Mouse (Mus musculus): ENCODE results near the gene Olfr325. TPM values are rescaled to one million over a fixed set of nuclear protein-coding genes. Genes with fewer than 3 reads are reported as not detected.
"Not testable (repeated sequence)": the region's sequence is repeated elsewhere in the genome, so short reads cannot be mapped to it uniquely, and the experiment has no call there.

Olfr325 gene
- not detected in 2 replicates for polyA plus RNA-seq (2012; rRNA removed)

DNA sequence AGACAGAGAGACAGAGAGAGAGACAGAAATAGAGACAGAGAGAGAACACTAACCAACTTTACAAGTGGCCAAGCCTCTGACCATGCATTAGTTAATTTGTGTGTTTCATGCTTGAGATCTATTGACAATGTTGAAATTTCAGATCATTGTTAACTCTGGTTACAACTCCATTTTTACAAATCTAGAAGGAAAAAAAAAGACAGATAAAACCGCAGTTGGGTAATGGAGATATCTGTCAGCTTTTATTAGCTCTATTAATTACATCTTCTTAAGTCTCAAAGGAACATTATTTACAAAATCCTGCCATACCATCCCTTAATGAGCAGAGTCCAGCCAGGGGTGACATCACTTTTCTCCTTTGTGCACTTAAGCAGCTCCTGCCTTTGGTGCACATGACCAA, at the start of gene Olfr325:
Gene Olfr325, plus strand, starts transcription at position 301 of the 400 bp plus-strand sequence.
- no peak within 1 kb of the TSS for H3K4me3 ChIP-seq (replicated peaks; ENCODE audit: insufficient read depth, low read depth, low read length)
- H3K4me1 ChIP-seq (ENCODE audit: control insufficient read depth, insufficient read depth, low read length) = no peaks in the 10 kb centered on the region
- WGBS = 78% methylated on average over 1 of the region's 1 CpGs
- no peak for TF ChIP-seq POLR2A (IDR thresholded peaks at IDR 0.05; ENCODE audit: borderline replicate concordance, insufficient read depth, low read length)
- no peak for TF ChIP-seq CTCF (IDR thresholded peaks at IDR 0.05; ENCODE audit: borderline replicate concordance, insufficient read depth, low read depth, low read length)
- DNase-seq = no peak
- H3K27ac ChIP-seq (ENCODE audit: insufficient read depth, low read length) = no peak within 1 kb of the TSS
- H3K27me3 ChIP-seq (ENCODE audit: control insufficient read depth, insufficient read depth, low read length) = no peaks in the 10 kb centered on the region

DNA sequence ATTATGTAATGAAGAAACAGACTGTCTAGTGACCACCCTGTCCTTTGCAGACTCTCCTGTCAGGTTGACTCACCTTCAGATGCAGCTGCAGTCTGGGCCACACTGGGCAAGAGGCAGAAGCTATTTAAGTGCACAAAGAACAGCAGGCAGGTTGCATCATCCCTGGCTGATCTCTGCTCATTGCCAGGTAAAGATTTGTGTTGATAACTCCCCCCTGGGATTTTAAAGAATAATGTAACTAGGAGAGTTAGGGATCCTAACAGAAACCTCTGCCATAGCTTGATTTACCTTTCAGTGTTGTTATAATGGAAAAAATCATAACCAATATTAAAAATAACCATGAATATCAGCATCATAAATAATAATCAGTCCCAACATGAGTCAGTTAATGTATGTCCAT, 42.8 kb upstream of the Olfr325 start, which contains the start of gene Olfr330:
Gene Olfr330, minus strand, starts transcription at position 101 of the 400 bp plus-strand sequence.
- DNase-seq; H3K27me3 ChIP-seq (ENCODE audit: control insufficient read depth, insufficient read depth, low read length); H3K27ac ChIP-seq (ENCODE audit: insufficient read depth, low read length); H3K4me3 ChIP-seq (replicated peaks; ENCODE audit: insufficient read depth, low read depth, low read length); H3K4me1 ChIP-seq (ENCODE audit: control insufficient read depth, insufficient read depth, low read length): not testable (repeated sequence)

DNA sequence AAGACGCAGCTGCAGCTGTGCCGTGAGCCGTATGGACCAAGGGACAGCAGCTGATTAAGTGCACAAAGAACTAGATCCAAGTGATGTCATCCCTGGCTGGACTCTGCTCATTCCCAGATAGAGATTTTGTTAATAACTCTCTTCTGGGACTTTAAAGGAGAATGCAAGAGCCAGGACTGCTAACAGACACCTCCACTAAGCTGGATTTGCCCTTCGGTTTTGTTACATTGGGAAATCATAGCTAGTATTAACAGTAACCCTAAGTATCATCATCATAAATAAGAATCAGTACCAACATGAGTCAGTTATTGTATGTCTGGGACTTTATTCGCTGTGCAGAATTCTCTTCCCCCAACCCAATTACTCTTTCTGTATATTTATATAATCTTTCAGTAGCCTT, 31.2 kb upstream of the Olfr325 start, which contains the start of gene Olfr329-ps:
Gene Olfr329-ps, minus strand, starts transcription at position 101 of the 400 bp plus-strand sequence.
- H3K27me3 ChIP-seq (ENCODE audit: control insufficient read depth, insufficient read depth, low read length) = no peaks in the 10 kb centered on the region
- no peak for DNase-seq
- no peak within 1 kb of the TSS for H3K4me3 ChIP-seq (replicated peaks; ENCODE audit: insufficient read depth, low read depth, low read length)
- no peak within 1 kb of the TSS for H3K27ac ChIP-seq (ENCODE audit: insufficient read depth, low read length)
- 44% methylated on average over 5 of the region's 5 CpGs for WGBS
- no peak for TF ChIP-seq POLR2A (IDR thresholded peaks at IDR 0.05; ENCODE audit: borderline replicate concordance, insufficient read depth, low read length)
- no peak for TF ChIP-seq CTCF (IDR thresholded peaks at IDR 0.05; ENCODE audit: borderline replicate concordance, insufficient read depth, low read depth, low read length)
- no peaks in the 10 kb centered on the region for H3K4me1 ChIP-seq (ENCODE audit: control insufficient read depth, insufficient read depth, low read length)

DNA sequence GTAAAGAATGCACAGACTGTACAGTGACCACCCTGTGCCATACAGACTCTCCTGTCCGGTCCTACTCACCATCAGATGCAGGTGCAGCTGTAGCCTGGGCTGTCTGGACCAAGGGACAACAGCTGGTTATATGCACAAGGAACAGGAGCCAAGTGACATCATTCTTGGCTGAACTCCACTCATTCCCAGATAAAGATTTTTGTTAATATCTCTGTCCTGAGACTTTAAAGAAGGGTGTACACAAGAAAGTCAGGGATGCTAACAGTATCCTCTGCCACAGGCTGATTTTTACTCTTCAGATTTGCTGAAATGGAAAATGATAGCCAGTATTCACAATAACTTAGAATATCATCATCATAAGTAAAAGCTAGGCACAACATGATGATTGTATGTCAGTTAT, 22.0 kb upstream of the Olfr325 start, which contains the start of gene Olfr328:
Gene Olfr328, minus strand, starts transcription at position 101 of the 400 bp plus-strand sequence.
- 29% methylated on average over 1 of the region's 1 CpGs for WGBS
- DNase-seq = no peak
- H3K27me3 ChIP-seq (ENCODE audit: control insufficient read depth, insufficient read depth, low read length) = no peaks in the 10 kb centered on the region
- no peaks in the 10 kb centered on the region for H3K4me1 ChIP-seq (ENCODE audit: control insufficient read depth, insufficient read depth, low read length)
- TF ChIP-seq POLR2A (IDR thresholded peaks at IDR 0.05; ENCODE audit: borderline replicate concordance, insufficient read depth, low read length) (no peak), CTCF (IDR thresholded peaks at IDR 0.05; ENCODE audit: borderline replicate concordance, insufficient read depth, low read depth, low read length) (no peak)
- H3K4me3 ChIP-seq (replicated peaks; ENCODE audit: insufficient read depth, low read depth, low read length) = no peak within 1 kb of the TSS
- H3K27ac ChIP-seq (ENCODE audit: insufficient read depth, low read length) = no peak within 1 kb of the TSS

DNA sequence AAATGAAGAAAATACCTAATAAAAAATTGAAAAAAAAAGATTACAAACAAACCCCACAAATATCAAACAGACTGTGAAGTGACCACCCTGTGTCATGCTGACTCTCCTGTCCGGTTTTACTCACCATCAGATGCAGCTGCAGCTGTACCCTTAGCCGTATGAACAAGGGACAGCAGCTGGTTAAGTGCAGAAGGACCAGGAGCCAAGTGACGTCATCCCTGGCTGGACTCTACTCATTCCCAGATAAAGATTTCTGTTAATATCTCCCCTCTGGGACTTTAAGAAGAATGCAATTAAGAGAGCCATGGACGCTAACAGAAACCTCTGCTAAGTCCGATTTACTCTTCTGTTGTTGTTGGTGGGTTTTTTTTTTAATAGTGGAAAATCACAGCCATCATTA, 7.1 kb upstream of the Olfr325 start, which contains the start of gene Olfr224:
Gene Olfr224, minus strand, starts transcription at position 149 of the 400 bp plus-strand sequence.
- H3K4me1 ChIP-seq (ENCODE audit: control insufficient read depth, insufficient read depth, low read length) = no peaks in the 10 kb centered on the region
- no peak within 1 kb of the TSS for H3K4me3 ChIP-seq (replicated peaks; ENCODE audit: insufficient read depth, low read depth, low read length)
- 24% methylated on average over 5 of the region's 5 CpGs for WGBS
- DNase-seq = no peak
- no peaks in the 10 kb centered on the region for H3K27me3 ChIP-seq (ENCODE audit: control insufficient read depth, insufficient read depth, low read length)
- no peak within 1 kb of the TSS for H3K27ac ChIP-seq (ENCODE audit: insufficient read depth, low read length)
- TF ChIP-seq POLR2A (IDR thresholded peaks at IDR 0.05; ENCODE audit: borderline replicate concordance, insufficient read depth, low read length) (no peak), CTCF (IDR thresholded peaks at IDR 0.05; ENCODE audit: borderline replicate concordance, insufficient read depth, low read depth, low read length) (no peak)

DNA sequence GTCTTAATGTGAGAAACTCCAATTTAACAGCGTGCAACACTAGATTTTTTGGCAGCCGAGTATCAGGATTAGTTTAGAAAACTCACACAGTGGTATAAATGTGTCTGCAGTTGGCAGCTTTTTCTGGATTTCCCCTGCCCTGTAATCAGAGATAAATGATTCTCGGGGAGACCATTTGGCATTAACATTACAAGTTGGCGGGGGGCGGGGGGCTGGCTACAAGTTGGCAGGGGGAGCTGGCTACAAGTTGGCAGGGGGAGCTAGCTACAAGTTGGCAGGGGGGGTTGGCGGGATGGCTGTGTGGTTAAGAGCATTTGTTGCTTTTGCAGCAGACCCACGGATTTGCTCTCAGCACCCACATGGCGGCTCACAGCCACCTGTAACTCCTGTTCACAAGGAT, 1.1 kb downstream of the Olfr325 start:
- WGBS = 9% methylated on average over 8 of the region's 8 CpGs
- Histone ChIP-seq H3K4me3 (replicated peaks; ENCODE audit: insufficient read depth, low read depth, low read length) (no peak overlapping the region), H3K4me1 (ENCODE audit: control insufficient read depth, insufficient read depth, low read length) (no peaks in the 10 kb centered on the region), H3K27me3 (ENCODE audit: control insufficient read depth, insufficient read depth, low read length) (no peaks in the 10 kb centered on the region), H3K27ac (ENCODE audit: insufficient read depth, low read length) (no peak overlapping the region)
- DNase-seq = no peak
- no peak for TF ChIP-seq CTCF (IDR thresholded peaks at IDR 0.05; ENCODE audit: borderline replicate concordance, insufficient read depth, low read depth, low read length)
- TF ChIP-seq POLR2A (IDR thresholded peaks at IDR 0.05; ENCODE audit: borderline replicate concordance, insufficient read depth, low read length) = no peak

DNA sequence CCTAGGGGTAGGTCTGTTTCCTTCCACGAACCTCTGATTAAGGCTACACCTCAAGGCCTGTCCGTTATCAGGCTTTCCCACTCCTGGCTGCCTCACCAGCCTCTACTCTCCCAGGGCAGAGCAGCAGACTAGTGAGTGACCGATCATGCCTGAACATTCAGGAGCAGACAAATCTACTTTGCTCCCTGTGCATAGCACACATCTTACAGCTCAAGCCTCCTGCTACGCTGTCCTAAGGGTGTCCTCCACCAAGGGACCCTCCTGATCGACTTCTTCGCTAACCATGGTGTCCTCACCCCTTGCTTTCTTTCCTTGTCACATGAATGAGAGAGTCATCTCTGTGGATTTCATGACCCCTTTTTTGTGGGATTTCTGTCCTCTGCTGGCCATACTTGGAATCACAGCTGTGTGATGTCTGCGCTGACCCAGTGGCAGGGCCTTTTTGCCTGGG, 10.4 kb downstream of the Olfr325 start:
- peak; percentile 3 to 33 for DNase-seq
- TF ChIP-seq CTCF (IDR thresholded peaks at IDR 0.05; ENCODE audit: borderline replicate concordance, insufficient read depth, low read depth, low read length) (peak; percentile 28; the same call in 1 of the 2 replicates), POLR2A (IDR thresholded peaks at IDR 0.05; ENCODE audit: borderline replicate concordance, insufficient read depth, low read length) (no peak)
- no peaks in the 10 kb centered on the region for H3K27me3 ChIP-seq (ENCODE audit: control insufficient read depth, insufficient read depth, low read length)
- 57% methylated on average over 7 of the region's 7 CpGs for WGBS
- H3K27ac ChIP-seq (ENCODE audit: insufficient read depth, low read length) = no peak overlapping the region
- no peak overlapping the region for H3K4me3 ChIP-seq (replicated peaks; ENCODE audit: insufficient read depth, low read depth, low read length)
- no peaks in the 10 kb centered on the region for H3K4me1 ChIP-seq (ENCODE audit: control insufficient read depth, insufficient read depth, low read length)

DNA sequence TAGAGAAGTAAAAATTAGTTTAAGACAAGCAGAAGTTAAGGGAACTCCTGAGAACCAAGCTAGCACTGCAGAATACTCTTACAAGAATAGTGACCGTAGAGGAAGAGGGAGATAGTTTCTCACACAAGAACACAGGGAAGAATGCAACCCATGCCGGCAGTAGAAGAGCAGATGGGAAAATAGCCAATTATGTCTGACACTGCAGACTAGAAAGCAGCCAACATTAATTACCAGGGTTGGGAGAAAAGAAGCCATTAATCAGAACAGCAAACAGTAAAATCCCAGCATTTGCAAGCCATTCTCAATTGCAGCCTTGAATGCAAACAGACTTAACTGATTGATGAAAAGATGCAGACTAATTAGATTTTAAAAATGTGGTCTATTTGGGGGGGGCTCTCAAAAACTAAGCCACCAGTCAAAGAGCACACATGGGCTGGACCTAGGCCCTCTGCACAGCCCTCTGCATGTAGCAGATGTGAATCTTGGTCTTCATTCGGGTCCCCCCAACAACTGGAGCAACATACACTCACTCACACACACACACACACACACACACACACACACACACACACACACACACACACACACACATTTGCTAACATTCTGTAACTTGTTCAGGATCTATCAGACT, 11.2 kb downstream of the Olfr325 start:
- DNase-seq = no peak
- TF ChIP-seq CTCF (IDR thresholded peaks at IDR 0.05; ENCODE audit: borderline replicate concordance, insufficient read depth, low read depth, low read length) = no peak
- TF ChIP-seq POLR2A (IDR thresholded peaks at IDR 0.05; ENCODE audit: borderline replicate concordance, insufficient read depth, low read length) = no peak
- 40% methylated on average over 3 of the region's 3 CpGs for WGBS
- Histone ChIP-seq H3K4me1 (ENCODE audit: control insufficient read depth, insufficient read depth, low read length) (no peaks in the 10 kb centered on the region), H3K27me3 (ENCODE audit: control insufficient read depth, insufficient read depth, low read length) (no peaks in the 10 kb centered on the region), H3K27ac (ENCODE audit: insufficient read depth, low read length) (no peak overlapping the region), H3K4me3 (replicated peaks; ENCODE audit: insufficient read depth, low read depth, low read length) (no peak overlapping the region)

Measured in cerebellum, adult 2 months (tissue).